Mouse (Mus musculus): ENCODE data around the gene Flrt2.

Flrt2 gene

GRCm38 (mm10) chr12:95734075-95734474 is 42.0 kb downstream of the Flrt2 start:
- no peak for DNase-seq (ENCODE audit: low read depth)

- no peak for DNase-seq (ENCODE audit: low read depth)
Observed at GRCm38 (mm10) chr12:95737571-95737970, 45.5 kb downstream of the Flrt2 start.

- DNase-seq (ENCODE audit: low read depth) = no peak
Observed at GRCm38 (mm10) chr12:95738031-95738430, 46.0 kb downstream of the Flrt2 start.

GRCm38 (mm10) chr12:95738491-95739135 is 46.6 kb downstream of the Flrt2 start:
- no peak for DNase-seq (ENCODE audit: low read depth)

GRCm38 (mm10) chr12:95739739-95740138 is 47.7 kb downstream of the Flrt2 start:
- no peak for DNase-seq (ENCODE audit: low read depth)

GRCm38 (mm10) chr12:95741296-95741695 is 49.3 kb downstream of the Flrt2 start:
- no peak for DNase-seq (ENCODE audit: low read depth)

- DNase-seq (ENCODE audit: low read depth) = no peak
Observed at GRCm38 (mm10) chr12:95744307-95744706, 52.3 kb downstream of the Flrt2 start.

GRCm38 (mm10) chr12:95746856-95747579 is 55.0 kb downstream of the Flrt2 start:
- DNase-seq (ENCODE audit: low read depth) = no peak

GRCm38 (mm10) chr12:95748760-95749159 is 56.7 kb downstream of the Flrt2 start:
- no peak for DNase-seq (ENCODE audit: low read depth)

- no peak for DNase-seq (ENCODE audit: low read depth)
Observed at GRCm38 (mm10) chr12:95749248-95749647, 57.2 kb downstream of the Flrt2 start.

GRCm38 (mm10) chr12:95759212-95759746 is 67.3 kb downstream of the Flrt2 start:
- DNase-seq (ENCODE audit: low read depth) = no peak

- no peak for DNase-seq (ENCODE audit: low read depth)
Observed at GRCm38 (mm10) chr12:95765255-95765654, 73.2 kb downstream of the Flrt2 start.

- no peak for DNase-seq (ENCODE audit: low read depth)
Observed at GRCm38 (mm10) chr12:95769041-95769440, 77.0 kb downstream of the Flrt2 start.

GRCm38 (mm10) chr12:95770251-95770650 is 78.2 kb downstream of the Flrt2 start:
- no peak for DNase-seq (ENCODE audit: low read depth)

GRCm38 (mm10) chr12:95790146-95790545 is 98.1 kb downstream of the Flrt2 start:
- no peak for DNase-seq (ENCODE audit: low read depth)

GRCm38 (mm10) chr12:95816660-95817059 is 124.6 kb downstream of the Flrt2 start:
- no peak for DNase-seq (ENCODE audit: low read depth)
